Mouse (Mus musculus) CD4-positive helper T cell, adult 2 months (primary cell): ENCODE data around the gene Zmynd8.
A peak's percentile ranks its signal among the peaks of the same experiment; 100 is the strongest.

ENCODE experiments used
- DNase-seq: peaks from one replicate; pipeline ENCODE4 v3.0.0-alpha.2; 2012; ENCODE audit warnings: low read depth, missing footprints, low spot score

Zmynd8 gene

GRCm38 (mm10) chr2:165858453-165859384, 40.1 kb downstream of the Zmynd8 start:
- no peak for DNase-seq

- no peak for DNase-seq
Observed at GRCm38 (mm10) chr2:165857841-165858426, 40.9 kb downstream of the Zmynd8 start.

- no peak for DNase-seq
Observed at GRCm38 (mm10) chr2:165857395-165857831, 41.4 kb downstream of the Zmynd8 start.

- no peak for DNase-seq
Observed at GRCm38 (mm10) chr2:165856611-165857200, 42.1 kb downstream of the Zmynd8 start.

- no peak for DNase-seq
Observed at GRCm38 (mm10) chr2:165855641-165856301, 43.0 kb downstream of the Zmynd8 start.

- peak; percentile 80 for DNase-seq
Observed at GRCm38 (mm10) chr2:165854207-165854968, 44.4 kb downstream of the Zmynd8 start.

GRCm38 (mm10) chr2:165852896-165853633, 45.8 kb downstream of the Zmynd8 start:
- DNase-seq = no peak

- no peak for DNase-seq
Observed at GRCm38 (mm10) chr2:165852453-165852852, 46.4 kb downstream of the Zmynd8 start.

GRCm38 (mm10) chr2:165851811-165852415, 46.9 kb downstream of the Zmynd8 start:
- no peak for DNase-seq

GRCm38 (mm10) chr2:165850826-165851225, 48.0 kb downstream of the Zmynd8 start:
- no peak for DNase-seq

GRCm38 (mm10) chr2:165849129-165849528, 49.7 kb downstream of the Zmynd8 start:
- no peak for DNase-seq

GRCm38 (mm10) chr2:165846787-165847186, 52.0 kb downstream of the Zmynd8 start:
- no peak for DNase-seq

- no peak for DNase-seq
Observed at GRCm38 (mm10) chr2:165845490-165845889, 53.3 kb downstream of the Zmynd8 start.

- no peak for DNase-seq
Observed at GRCm38 (mm10) chr2:165843350-165843749, 55.5 kb downstream of the Zmynd8 start.

- no peak for DNase-seq
Observed at GRCm38 (mm10) chr2:165842241-165842640, 56.6 kb downstream of the Zmynd8 start.

GRCm38 (mm10) chr2:165841805-165842204, 57.0 kb downstream of the Zmynd8 start:
- DNase-seq = no peak

- DNase-seq = no peak
Observed at GRCm38 (mm10) chr2:165840852-165841251, 58.0 kb downstream of the Zmynd8 start.

- no peak for DNase-seq
Observed at GRCm38 (mm10) chr2:165839317-165839652, 59.5 kb downstream of the Zmynd8 start.

- DNase-seq = no peak
Observed at GRCm38 (mm10) chr2:165838606-165839316, 60.1 kb downstream of the Zmynd8 start.
